Mouse (Mus musculus) activated CD4-positive, CD25-positive, alpha-beta regulatory T cell, adult 4 months (primary cell): Measurements from ENCODE around the gene Gm20696. TPM values are rescaled to one million over a fixed set of nuclear protein-coding genes. Genes with fewer than 3 reads are reported as not detected.

Experiments
- ATAC-seq: one replicate; pipeline ENCODE4 v1.8.0; 2017
- polyA plus RNA-seq, 2 experiments: library from polyadenylated mRNA; unstranded; fragments of 100-300 nt; shearing (Covaris generic); gene quantifications; one replicate each; pipeline ENCODE4 v1.2.1; 2017

Gene Gm20696
- polyA plus RNA-seq, 2 experiments from 2014 or later = 11.9 to 13.1 TPM

GRCm38 (mm10) chr6:99377716-99378115 is 288.9 kb downstream of the Gm20696 start:
- no peak for ATAC-seq

GRCm38 (mm10) chr6:99377131-99377530 is 289.5 kb downstream of the Gm20696 start:
- ATAC-seq = no peak

GRCm38 (mm10) chr6:99376721-99377120 is 289.9 kb downstream of the Gm20696 start:
- ATAC-seq = no peak

- ATAC-seq = no peak
Observed at GRCm38 (mm10) chr6:99375865-99376264, 290.7 kb downstream of the Gm20696 start.

- ATAC-seq = peak; percentile 16
Observed at GRCm38 (mm10) chr6:99375376-99375775, 291.2 kb downstream of the Gm20696 start.

GRCm38 (mm10) chr6:99374448-99375271 is 291.9 kb downstream of the Gm20696 start:
- peak; percentile 54 for ATAC-seq

GRCm38 (mm10) chr6:99372427-99372826 is 294.2 kb downstream of the Gm20696 start:
- ATAC-seq = no peak

GRCm38 (mm10) chr6:99372016-99372415 is 294.6 kb downstream of the Gm20696 start:
- no peak for ATAC-seq

GRCm38 (mm10) chr6:99369931-99370330 is 296.7 kb downstream of the Gm20696 start:
- ATAC-seq = no peak

- no peak for ATAC-seq
Observed at GRCm38 (mm10) chr6:99369156-99369555, 297.4 kb downstream of the Gm20696 start.

- ATAC-seq = no peak
Observed at GRCm38 (mm10) chr6:99368118-99368753, 298.4 kb downstream of the Gm20696 start.

GRCm38 (mm10) chr6:99364545-99364944 is 302.1 kb downstream of the Gm20696 start:
- no peak for ATAC-seq

- no peak for ATAC-seq
Observed at GRCm38 (mm10) chr6:99360581-99360980, 306.0 kb downstream of the Gm20696 start.

GRCm38 (mm10) chr6:99359765-99360499 is 306.7 kb downstream of the Gm20696 start:
- no peak for ATAC-seq

- ATAC-seq = peak; percentile 66
Observed at GRCm38 (mm10) chr6:99359036-99359698, 307.4 kb downstream of the Gm20696 start.

GRCm38 (mm10) chr6:99357931-99358330 is 308.7 kb downstream of the Gm20696 start:
- no peak for ATAC-seq

- ATAC-seq = no peak
Observed at GRCm38 (mm10) chr6:99354338-99354737, 312.3 kb downstream of the Gm20696 start.

GRCm38 (mm10) chr6:99353441-99353840 is 313.2 kb downstream of the Gm20696 start:
- ATAC-seq = no peak

- peak; percentile 84 for ATAC-seq
Observed at GRCm38 (mm10) chr6:99350566-99350965, 316.0 kb downstream of the Gm20696 start.

GRCm38 (mm10) chr6:99350156-99350555 is 316.4 kb downstream of the Gm20696 start:
- ATAC-seq = peak; percentile 31

GRCm38 (mm10) chr6:99347836-99348235 is 318.8 kb downstream of the Gm20696 start:
- no peak for ATAC-seq

GRCm38 (mm10) chr6:99344966-99345365 is 321.6 kb downstream of the Gm20696 start:
- ATAC-seq = no peak

- ATAC-seq = no peak
Observed at GRCm38 (mm10) chr6:99344357-99344756, 322.2 kb downstream of the Gm20696 start.
